Mouse (Mus musculus): ENCODE measurements around the gene Pdk1. TPM values are rescaled to one million over a fixed set of nuclear protein-coding genes. Genes with fewer than 3 reads are reported as not detected.

Gene Pdk1
- polyA plus RNA-seq (2017; shearing (Covaris generic)) = 100 to 1,000 TPM in 1 of 2 experiments, 10 to 100 TPM in 1; 92.5 to 142 TPM

DNA sequence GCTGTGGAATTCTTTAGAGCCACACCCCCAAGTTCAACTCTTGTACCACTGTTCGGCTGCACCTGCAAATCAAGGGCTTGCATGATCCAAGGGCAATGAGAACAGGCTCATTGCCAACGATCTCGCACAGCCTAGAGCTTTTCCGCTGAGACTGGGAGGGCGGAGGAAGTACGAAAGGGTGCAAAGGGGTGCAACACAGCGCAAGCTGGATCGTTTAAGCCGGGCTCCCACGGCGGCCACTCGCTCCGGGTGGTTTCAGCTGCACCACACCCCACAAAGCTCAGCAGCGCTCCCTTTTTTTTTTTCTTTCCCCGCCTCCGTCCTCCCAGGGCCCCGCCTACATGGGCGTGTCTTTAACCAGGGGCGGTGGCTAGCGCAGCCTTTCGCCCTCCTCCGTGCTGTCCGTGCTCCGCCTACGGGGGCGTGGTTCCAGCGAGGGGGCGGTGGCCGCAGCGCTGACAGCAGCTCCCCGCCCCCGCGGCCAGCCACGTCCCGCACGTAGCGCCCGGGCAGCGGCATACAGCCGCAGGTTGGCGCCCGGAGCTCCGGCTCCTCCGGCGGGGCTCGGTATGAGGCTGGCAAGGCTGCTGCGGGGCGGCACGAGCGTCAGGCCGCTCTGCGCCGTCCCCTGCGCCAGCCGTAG is at the start of gene Pdk1:
Gene Pdk1, plus strand, starts transcription at position 424 of the 643 bp plus-strand sequence.

Other genes starting within 250 kb of the Pdk1 start
- gene Itga6, start 127.6 kb upstream of the Pdk1 start, polyA plus RNA-seq (2017; shearing (Covaris generic)) = 100 to 1,000 TPM; 105 to 114 TPM
- gene Rapgef4, start 108.0 kb downstream of the Pdk1 start, polyA plus RNA-seq (2017; shearing (Covaris generic)) = 1 to 10 TPM; 4.2 to 9.1 TPM